Mouse (Mus musculus) lung, adult 18-20 months (tissue): ENCODE measurements around the gene Nfia.

ENCODE experiments used
- DNase-seq, 2 experiments: peaks; one replicate each; pipeline ENCODE4 v3.0.0; 2022; ENCODE audit warnings: mixed read lengths in 2 of 2

Gene Nfia

GRCm38 (mm10) chr4:97818498-97818897, 46.0 kb downstream of the Nfia start:
- no peak for DNase-seq

- DNase-seq = no peak
Observed at GRCm38 (mm10) chr4:97819101-97819500, 46.6 kb downstream of the Nfia start.

- DNase-seq = no peak
Observed at GRCm38 (mm10) chr4:97820474-97821259, 48.1 kb downstream of the Nfia start.

GRCm38 (mm10) chr4:97821556-97822251, 49.2 kb downstream of the Nfia start:
- no peak for DNase-seq

GRCm38 (mm10) chr4:97823512-97823911, 51.0 kb downstream of the Nfia start:
- no peak for DNase-seq

GRCm38 (mm10) chr4:97824451-97824850, 51.9 kb downstream of the Nfia start:
- DNase-seq = peak; percentile 22 to 53

- DNase-seq = no peak
Observed at GRCm38 (mm10) chr4:97825432-97825831, 52.9 kb downstream of the Nfia start.

- DNase-seq = no peak
Observed at GRCm38 (mm10) chr4:97825841-97826240, 53.3 kb downstream of the Nfia start.

GRCm38 (mm10) chr4:97827115-97827514, 54.6 kb downstream of the Nfia start:
- no peak for DNase-seq

GRCm38 (mm10) chr4:97828579-97828978, 56.0 kb downstream of the Nfia start:
- DNase-seq = no peak

- DNase-seq = no peak
Observed at GRCm38 (mm10) chr4:97829336-97830050, 57.0 kb downstream of the Nfia start.

- DNase-seq = no peak
Observed at GRCm38 (mm10) chr4:97830051-97830853, 57.7 kb downstream of the Nfia start.

- DNase-seq = no peak
Observed at GRCm38 (mm10) chr4:97830935-97831608, 58.5 kb downstream of the Nfia start.

- DNase-seq = no peak
Observed at GRCm38 (mm10) chr4:97831611-97832278, 59.2 kb downstream of the Nfia start.

GRCm38 (mm10) chr4:97832279-97832640, 59.7 kb downstream of the Nfia start:
- no peak for DNase-seq

GRCm38 (mm10) chr4:97836812-97837211, 64.3 kb downstream of the Nfia start:
- peak in 1 of 2 experiments; percentile 42 for DNase-seq

GRCm38 (mm10) chr4:97837724-97838123, 65.2 kb downstream of the Nfia start:
- DNase-seq = no peak

GRCm38 (mm10) chr4:97838651-97839050, 66.1 kb downstream of the Nfia start:
- DNase-seq = no peak

- DNase-seq = no peak
Observed at GRCm38 (mm10) chr4:97839406-97840101, 67.0 kb downstream of the Nfia start.

GRCm38 (mm10) chr4:97840227-97841062, 67.9 kb downstream of the Nfia start:
- DNase-seq = no peak
